Mouse (Mus musculus) inflammation-experienced regulatory T-cells, adult 6 months (primary cell): ENCODE data around the gene Asic5. TPM values are rescaled to one million over a fixed set of nuclear protein-coding genes. Genes with fewer than 3 reads are reported as not detected.

Experiments used
- ATAC-seq: one replicate; pipeline ENCODE4 v1.8.0; 2017
- polyA plus RNA-seq, 3 experiments: library from polyadenylated mRNA; unstranded; fragments of 100-300 nt; shearing (Covaris generic); gene quantifications; one replicate each; pipeline ENCODE4 v1.2.1; 2017

Asic5 gene
- polyA plus RNA-seq, result not detected

DNA sequence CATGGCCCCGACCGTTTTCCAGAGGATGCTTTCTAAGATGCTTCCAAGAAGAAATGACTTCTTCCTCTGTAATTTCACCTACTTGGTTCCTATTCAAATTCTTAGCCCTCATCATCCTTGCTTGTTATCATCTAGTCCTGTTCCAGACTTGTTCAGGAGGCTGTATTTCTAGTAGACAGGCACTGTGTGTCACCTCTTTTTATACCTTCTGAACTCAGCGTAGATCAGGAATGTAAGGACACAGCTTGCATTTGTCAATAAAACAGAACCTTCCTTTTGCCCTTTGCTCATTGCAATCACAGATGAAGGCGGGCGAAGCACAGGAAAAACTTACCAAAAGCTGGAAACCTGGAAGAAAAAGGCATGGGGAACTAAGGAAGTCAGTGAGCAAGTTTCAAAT, at the start of gene Asic5:
Asic5 (plus strand) TSS at position 301 of the 400 bp plus-strand sequence.
- ATAC-seq, result no peak

DNA sequence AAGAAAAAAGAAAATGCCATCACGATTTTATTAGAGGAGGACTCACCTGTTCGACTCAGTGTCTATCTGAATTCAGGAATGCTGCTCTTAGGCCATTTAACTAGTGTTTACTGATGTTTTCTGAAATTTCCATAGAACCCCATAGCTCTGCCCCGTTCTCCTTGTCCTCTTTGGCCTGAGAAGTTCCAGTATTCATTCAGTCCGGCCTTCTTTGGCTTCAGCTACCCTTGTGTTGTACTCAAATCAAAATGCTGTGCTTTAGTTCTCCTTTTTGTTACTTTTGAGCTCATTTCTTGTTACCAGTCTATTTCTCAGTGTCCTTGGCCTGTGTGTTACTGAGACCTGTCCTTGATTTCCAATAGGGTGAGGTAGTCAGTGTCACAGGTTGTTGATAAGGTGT, 48.7 kb upstream of the Asic5 start:
- no peak for ATAC-seq

- ATAC-seq, result no peak
These were observed 43.2 kb upstream of the Asic5 start for GRCm38 (mm10) chr3:81938924-81939323.

DNA sequence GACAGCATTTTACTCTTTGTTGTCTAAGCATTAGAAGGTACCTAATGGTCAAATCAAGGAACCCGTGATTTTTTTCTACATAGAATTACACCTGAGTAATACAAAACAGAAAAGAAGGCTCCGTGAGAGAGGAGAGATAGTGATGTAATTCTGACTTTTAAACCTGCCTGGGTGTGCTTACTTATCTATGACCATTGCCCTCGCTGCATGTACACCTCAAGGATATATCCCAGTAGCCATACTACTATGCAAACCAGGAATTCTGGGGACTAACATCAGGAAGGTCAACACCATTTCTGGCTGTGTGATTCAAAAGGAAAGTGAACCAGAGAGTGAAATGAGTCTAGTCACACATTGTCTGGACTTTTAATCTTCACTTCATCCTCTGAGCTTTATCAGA, 39.7 kb upstream of the Asic5 start:
- ATAC-seq, result no peak

GRCm38 (mm10) chr3:81943097-81943496, 39.0 kb upstream of the Asic5 start:
- no peak for ATAC-seq

- no peak for ATAC-seq
These were observed 37.2 kb upstream of the Asic5 start for GRCm38 (mm10) chr3:81944851-81945393.

DNA sequence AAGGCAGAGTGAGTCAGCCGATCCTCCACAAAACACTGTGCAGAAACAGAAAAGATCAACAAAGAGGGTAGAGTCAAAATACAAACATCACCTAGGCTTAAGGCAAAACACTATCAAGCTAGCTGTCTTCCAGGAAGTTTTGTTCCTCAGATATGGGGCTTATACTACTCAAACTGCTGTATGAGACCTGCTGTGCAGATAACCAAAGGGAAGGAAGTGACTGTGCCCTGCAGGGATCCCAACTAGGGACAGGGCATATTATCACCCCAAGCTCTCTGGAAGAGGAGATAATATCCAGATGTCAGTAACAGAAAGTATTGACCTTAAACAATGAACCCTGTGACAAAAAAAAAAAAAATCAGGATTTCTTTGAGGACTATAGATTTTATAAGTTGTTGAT, 33.0 kb upstream of the Asic5 start:
- ATAC-seq, result no peak

DNA sequence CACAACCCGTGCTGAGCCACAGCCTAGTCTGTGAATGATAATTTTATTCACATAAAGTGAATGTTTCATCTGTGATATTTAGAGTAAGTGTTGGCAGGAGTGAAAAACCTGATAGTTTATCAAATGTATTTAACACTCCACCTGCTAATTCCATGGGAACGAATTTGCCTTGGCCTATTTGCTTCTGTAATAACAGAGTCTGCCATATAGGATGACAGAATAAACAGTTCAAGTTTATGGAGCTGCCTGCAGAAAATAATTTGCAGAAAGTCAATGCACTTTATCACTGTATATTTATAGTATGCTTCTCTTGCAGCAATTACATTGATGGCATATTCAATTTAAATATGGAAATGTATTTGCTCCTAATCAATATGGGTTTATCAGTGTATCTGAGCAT, 30.3 kb upstream of the Asic5 start:
- ATAC-seq, result no peak

- ATAC-seq, result no peak
These were observed 24.6 kb upstream of the Asic5 start for GRCm38 (mm10) chr3:81957484-81957883.

DNA sequence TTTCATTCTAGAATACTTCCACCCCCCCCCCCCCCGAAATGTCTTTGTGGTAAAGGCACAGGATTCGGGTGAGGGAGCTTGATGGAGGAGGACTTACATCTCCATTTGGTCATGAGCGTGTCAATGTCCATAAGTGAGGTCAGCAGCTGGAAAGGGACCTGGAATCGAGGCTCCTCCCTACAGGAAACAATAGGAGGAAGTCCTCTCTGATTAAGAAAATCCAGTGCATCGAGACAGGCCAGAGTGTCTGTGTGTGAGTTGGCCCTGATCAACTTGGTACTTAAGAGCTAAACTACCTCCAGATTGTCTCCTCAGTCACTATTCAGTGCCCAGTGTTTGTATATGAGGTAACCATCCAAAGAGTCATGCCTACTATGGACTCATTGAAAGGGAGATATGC, 20.8 kb upstream of the Asic5 start:
- no peak for ATAC-seq

DNA sequence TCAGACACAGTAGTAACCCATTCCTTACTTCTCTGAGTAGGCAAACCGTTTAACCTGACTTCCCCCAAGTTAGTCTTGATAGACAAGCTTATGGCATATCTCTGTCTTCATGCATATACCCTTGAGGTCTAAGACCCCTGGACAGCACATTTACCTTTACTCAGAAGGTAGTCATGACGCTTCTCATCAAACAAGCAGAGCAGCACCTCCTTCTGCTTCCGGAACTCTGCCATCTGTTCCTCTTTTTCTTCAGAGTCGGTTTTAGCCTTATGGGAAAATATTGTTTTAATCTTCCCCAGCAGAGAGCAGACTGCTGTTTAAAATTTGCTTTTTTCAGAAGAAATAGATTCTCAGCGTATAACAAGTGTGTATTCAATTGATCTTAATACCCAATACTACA, 18.3 kb upstream of the Asic5 start:
- no peak for ATAC-seq

DNA sequence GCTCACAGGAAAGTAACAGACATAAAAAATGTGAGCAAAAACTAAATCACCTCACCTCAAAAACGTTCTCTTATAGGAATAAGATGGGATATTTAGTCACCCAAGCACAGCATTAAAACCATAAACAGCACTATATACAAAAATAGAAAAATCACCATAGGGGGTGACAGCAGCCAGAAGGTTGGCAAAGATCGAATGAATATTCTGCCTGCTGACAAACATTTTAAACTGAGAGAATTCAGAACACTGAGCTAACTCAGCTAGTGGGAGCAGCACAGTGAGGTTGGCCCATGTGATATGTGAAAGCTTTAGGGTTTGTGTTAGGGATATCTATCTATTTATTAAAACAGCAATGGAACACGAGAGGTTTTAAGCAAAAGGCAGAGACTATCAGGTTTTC, 17.5 kb upstream of the Asic5 start:
- no peak for ATAC-seq

GRCm38 (mm10) chr3:81975607-81976006, 6.5 kb upstream of the Asic5 start:
- ATAC-seq, result no peak

DNA sequence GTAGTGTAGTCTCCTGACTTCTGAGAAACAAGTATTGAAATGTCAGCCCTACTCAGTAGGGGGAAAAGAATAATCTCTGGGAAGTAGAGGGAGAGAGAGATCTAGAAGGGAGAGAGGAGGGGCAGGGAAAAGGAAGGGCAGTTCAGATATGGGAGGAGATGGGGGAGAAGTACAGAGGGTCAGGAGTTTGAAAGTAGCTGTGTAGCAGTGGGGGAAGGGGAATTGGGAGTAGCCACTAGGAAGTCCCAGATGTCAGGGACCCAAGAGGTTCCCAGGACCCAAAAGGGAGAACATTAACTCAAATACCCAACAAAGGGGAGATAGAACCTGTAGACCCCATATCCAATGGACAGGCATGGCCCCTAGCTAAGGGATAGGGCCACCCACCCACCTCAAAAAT, 6.0 kb upstream of the Asic5 start, which contains the start of gene Tdo2:
Tdo2 (minus strand) TSS at position 101 of the 400 bp plus-strand sequence.
- ATAC-seq, result no peak

- no peak for ATAC-seq
These were observed 514 bp upstream of the Asic5 start for GRCm38 (mm10) chr3:81981576-81981975.

DNA sequence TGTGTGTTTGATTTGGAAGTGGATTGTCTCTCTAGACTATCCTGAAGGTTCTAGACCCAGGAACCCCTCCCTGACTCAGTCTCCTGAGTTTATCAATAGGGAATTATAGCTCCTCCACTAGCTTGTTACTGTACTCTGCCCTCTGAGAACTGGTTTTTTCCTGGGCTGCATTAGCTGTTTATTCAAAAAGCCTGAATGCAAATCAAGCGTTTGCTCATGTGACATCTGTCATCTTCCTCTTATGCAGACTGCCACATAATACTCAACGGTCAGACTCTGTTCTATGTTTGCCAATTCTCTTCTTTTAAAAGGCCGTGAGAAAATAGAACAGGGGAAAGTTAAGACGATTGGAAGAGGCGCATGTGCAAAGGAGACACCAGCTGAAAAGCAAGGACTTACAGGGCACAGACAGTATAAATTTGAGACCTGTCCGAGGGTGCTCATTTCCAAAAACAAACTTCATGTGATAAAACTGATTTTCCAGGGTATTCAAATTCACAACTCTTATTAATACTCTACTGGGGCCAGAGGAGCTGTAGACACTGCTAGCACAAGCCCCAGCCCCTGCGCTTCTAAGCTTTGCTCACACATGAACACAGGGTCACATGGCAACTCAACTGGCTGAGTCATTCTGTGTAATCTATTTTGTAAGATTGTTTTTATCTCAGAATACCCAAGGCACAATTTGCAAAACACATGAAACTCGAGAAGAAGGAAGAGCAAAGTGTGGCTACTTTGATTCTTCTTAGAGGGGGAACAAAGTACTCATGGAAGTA, 1.2 kb downstream of the Asic5 start:
- ATAC-seq, result no peak

DNA sequence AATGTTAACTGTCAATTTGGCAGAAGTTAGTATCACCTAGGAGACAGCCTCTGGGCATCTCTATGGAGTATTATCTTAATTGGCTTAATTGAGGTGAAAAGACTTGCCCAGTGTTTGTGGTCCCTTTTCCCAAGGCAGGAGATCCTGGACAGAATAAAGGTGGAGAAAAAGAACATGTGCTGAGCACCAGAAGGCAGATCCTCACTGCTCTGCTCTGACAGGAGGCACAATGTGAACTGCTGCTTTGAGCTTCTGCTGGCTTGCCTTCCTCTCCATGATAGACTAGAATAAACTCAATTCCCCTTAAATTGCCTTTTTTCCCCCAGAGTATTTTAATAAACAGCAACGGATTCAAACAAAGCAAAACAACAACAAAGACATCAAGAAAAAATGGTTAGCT, 3.0 kb downstream of the Asic5 start:
- ATAC-seq, result no peak

- no peak for ATAC-seq
These were observed 4.0 kb downstream of the Asic5 start for GRCm38 (mm10) chr3:81986103-81986502.

GRCm38 (mm10) chr3:81987628-81988027, 5.5 kb downstream of the Asic5 start:
- no peak for ATAC-seq

DNA sequence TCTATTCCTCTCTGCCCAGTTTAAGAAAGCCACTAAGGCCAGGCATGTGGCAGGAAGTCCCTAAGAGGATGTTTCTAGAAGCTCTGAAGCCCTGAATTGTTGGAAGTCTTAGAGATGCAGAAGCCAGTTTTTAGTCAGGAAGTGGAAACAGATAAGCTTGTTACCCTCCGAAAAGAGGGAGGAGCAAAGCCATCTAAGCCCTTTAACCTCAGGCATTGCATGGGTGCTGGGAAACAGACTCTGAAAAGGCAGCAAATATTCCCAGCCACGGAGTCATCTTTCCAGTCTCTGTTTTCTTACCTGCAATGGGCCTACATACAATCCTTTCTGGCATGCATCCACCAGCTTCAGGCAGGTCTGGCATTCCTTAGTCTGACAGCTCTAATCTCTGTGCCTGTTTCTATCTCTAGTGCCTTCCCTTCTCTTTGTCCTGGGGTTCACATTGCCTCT, 7.6 kb downstream of the Asic5 start:
- no peak for ATAC-seq

DNA sequence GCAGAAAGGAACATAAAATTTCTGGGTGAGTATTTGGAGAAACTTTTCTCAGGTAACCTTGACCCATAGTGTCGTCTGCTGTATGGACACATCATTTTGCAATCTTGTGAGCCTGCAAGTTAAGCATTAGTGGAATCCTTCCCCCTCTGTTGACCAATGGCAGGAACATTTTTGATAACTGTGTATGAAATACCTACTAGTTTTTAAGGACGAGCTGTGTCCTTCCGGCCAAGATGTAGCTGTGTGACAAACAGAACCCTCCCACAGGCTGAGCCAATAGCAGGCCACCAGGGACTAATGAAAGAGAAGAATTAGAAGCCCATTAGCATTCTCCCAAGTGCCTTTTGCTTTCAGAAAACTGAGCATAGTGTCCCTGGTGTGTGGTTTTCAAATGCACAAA, 8.4 kb downstream of the Asic5 start:
- ATAC-seq, result no peak

DNA sequence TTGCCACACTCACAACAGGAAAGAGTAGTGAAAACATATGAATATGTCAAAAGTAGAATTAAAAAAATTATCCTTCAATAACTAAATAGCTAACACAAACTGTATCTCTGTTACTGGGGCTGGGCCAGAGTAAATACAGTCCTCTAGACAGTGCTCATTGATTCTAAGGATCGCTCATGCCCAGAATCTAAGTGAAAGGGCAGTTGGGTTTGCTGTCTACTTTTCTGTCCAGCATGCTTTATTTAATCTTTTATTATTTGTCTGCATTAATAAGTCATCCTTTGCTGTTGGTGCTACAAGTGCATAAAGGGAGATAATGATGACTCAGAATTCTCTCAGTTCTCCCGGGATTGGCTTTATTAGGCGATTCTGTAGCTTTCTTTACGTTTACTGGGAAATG, 13.3 kb downstream of the Asic5 start:
- ATAC-seq, result no peak

- peak; percentile 63 for ATAC-seq
These were observed 13.9 kb downstream of the Asic5 start for GRCm38 (mm10) chr3:81995988-81996387.

DNA sequence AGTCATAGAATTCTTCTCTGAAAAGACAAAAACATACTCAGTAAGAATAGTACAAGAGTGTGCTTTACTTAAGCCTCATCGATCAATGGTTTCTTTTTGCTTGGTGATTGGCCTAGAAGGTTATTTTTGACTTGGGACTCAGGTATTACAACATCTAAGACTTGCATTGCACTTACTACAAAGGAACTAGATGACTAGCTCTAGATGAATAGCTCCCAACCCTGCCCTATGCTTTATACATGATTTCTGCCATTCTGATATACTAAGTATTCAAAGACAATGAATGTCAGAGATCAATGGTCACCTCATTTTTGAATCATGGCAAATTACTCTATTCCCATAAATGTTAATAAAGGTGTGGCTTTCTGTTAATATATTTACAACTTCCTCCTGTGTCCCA, 24.9 kb downstream of the Asic5 start:
- no peak for ATAC-seq
